ENCODE assay signal across 8 mouse cellular contexts in the genomic region with DNA sequence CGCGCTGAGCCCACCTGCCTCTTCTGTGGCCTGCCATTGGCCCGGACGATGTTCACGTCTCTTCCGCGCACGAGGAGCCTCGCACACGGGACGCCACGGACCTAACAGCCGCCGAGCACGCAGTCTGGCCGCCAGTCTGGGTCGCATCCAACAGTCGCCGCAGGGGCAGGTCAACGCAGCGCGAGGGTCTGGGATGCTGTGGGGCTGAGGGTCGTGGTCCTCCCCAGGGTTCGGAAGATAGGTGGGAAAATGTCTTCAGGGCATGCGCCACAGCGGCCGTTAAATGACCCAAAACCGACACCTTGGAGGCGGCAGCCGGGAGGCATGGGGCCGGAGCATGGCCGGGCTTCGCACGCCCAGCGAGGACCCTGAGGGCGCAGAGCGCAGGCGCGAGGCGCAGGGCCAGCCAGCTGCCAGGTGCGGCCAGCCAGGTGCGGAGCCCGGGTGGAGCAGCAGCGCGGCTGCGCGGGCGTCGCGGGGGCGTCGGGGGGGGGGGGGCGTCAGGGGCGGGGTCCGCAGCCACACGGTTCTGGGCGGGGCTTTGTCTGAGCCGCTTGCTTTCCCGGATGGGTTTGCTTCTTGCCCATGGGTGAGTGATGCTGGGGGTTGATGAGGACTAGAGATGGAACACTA. TPM values are rescaled to one million over a fixed set of nuclear protein-coding genes. Genes with fewer than 3 reads are reported as not detected.
A peak's percentile ranks its signal among the peaks of the same experiment; 100 is the strongest.
DNase-seq lines count a peak whose midpoint lies in the region; ATAC-seq lines count a peak whose summit lies in the region.

Gene Gm9857 (minus strand): TSS at position 445 of the 633 bp plus-strand sequence.

- peaks cover 5% of the 10 kb centered on the region; the same call in 1 of the 2 replicates for H3K4me1 ChIP-seq in heart, embryonic 15.5 days (replicated peaks)
- no peaks in the 10 kb centered on the region for H3K4me1 ChIP-seq in hindbrain, embryonic 12.5 days

- H3K27ac ChIP-seq in heart, embryonic 15.5 days, result no peak within 1 kb of the TSS
- no peak within 1 kb of the TSS for H3K27ac ChIP-seq in hindbrain, embryonic 12.5 days

- no peak within 1 kb of the TSS for H3K9ac ChIP-seq in heart, embryonic 15.5 days
- H3K9ac ChIP-seq in hindbrain, embryonic 12.5 days, result no peak within 1 kb of the TSS; the same call in 1 of the 2 replicates

- H3K4me2 ChIP-seq in heart, embryonic 15.5 days, result peak within 1 kb of the TSS; percentile 74
- H3K4me2 ChIP-seq in hindbrain, embryonic 12.5 days (replicated peaks), result peak within 1 kb of the TSS; percentile 53

- WGBS in heart, embryonic 15.5 days, result 40% methylated on average over 58 of the region's 59 CpGs
- 65% methylated on average over 45 of the region's 59 CpGs for WGBS in hindbrain, embryonic 12.5 days

- ATAC-seq in heart, embryonic 15.5 days (replicated peaks; ENCODE audit: insufficient number of reproducible peaks, insufficient read depth, low FRiP score, low read depth), result no peak
- ATAC-seq in hindbrain, embryonic 12.5 days (ENCODE audit: low FRiP score), result peak; percentile 69

- no peak for DNase-seq in heart, adult 9 months (ENCODE audit: low spot score in 2 of 2)
- DNase-seq in embryo, embryonic 10 days (ENCODE audit: low spot score), result peak; percentile 29
- peak; percentile 13 for DNase-seq in lung, postnatal 14 days
- peak; percentile 51 for DNase-seq in thymus, postnatal 14 days
- no peak for DNase-seq in left cerebral cortex, adult 9 months (ENCODE audit: low spot score in 2 of 2)
- no peak for DNase-seq in layer of hippocampus, postnatal 10 days (ENCODE audit: low spot score in 2 of 2)

- H3K27me3 ChIP-seq in heart, embryonic 15.5 days, result peaks cover 3% of the 10 kb centered on the region; the same call in 1 of the 2 replicates
- no peaks in the 10 kb centered on the region for H3K27me3 ChIP-seq in hindbrain, embryonic 12.5 days

- no peaks in the 10 kb centered on the region for H3K9me3 ChIP-seq in heart, embryonic 15.5 days (replicated peaks)
- H3K9me3 ChIP-seq in hindbrain, embryonic 12.5 days (replicated peaks), result no peaks in the 10 kb centered on the region

- H3K36me3 ChIP-seq in heart, embryonic 15.5 days, result no peaks in the 10 kb centered on the region
- H3K36me3 ChIP-seq in hindbrain, embryonic 12.5 days, result no peaks in the 10 kb centered on the region

- H3K4me3 ChIP-seq in heart, embryonic 15.5 days, result peak within 1 kb of the TSS; percentile 36
- peak within 1 kb of the TSS; percentile 25 for H3K4me3 ChIP-seq in hindbrain, embryonic 12.5 days

RNA-seq across cellular contexts. Expression of gene Gm9857, which starts in this region (rescaled TPM):
- not detected in 2 replicates for polyA plus RNA-seq in heart, embryonic 15.5 days (2015; fragmentation: Nextera tagmentation; extraction: Ambion mirVana)
- not detected in 2 replicates for polyA plus RNA-seq in hindbrain, embryonic 12.5 days (2016; fragmentation: Nextera tagmentation; extraction: Ambion mirVana)
- total RNA-seq in layer of hippocampus, postnatal 10 days (2021), result not detected

Comparison
In these comparisons a context has a peak if more than half of its experiments do, and no peak if none do; other contexts are left out.
1. Peak in ATAC-seq, H3K4me3 ChIP-seq and H3K4me2 ChIP-seq in hindbrain, embryonic 12.5 days; RNA of the gene not detected or under 1 TPM.
2. DNase-seq: peak in embryo, embryonic 10 days (single experiment), lung, postnatal 14 days (single experiment) and thymus, postnatal 14 days (single experiment); none in heart, adult 9 months (0 of 2), left cerebral cortex, adult 9 months (0 of 2) and layer of hippocampus, postnatal 10 days (0 of 2).